Mouse (Mus musculus) layer of hippocampus, adult 8-10 months (tissue): ENCODE measurements around the gene Stk33. TPM values are rescaled to one million over a fixed set of nuclear protein-coding genes. Genes with fewer than 3 reads are reported as not detected.

Source experiments
- DNase-seq, 2 experiments: peaks; one replicate each; pipeline ENCODE4 v3.0.0; 2022; ENCODE audit warnings: low spot score in 2 of 2
- total RNA-seq, 4 experiments: library from RNA; stranded (reverse); gene quantifications; 2 replicates each; pipeline ENCODE4 v1.2.4; 2022

The Stk33 gene
- total RNA-seq, 4 experiments from 2014 or later = 0.87 to 2.1 (median 1.3) TPM

- no peak for DNase-seq
Observed at GRCm38 (mm10) chr7:109251418-109251817, 187.5 kb downstream of the Stk33 start.

GRCm38 (mm10) chr7:109244776-109245175 lies 194.1 kb downstream of the Stk33 start:
- no peak for DNase-seq

GRCm38 (mm10) chr7:109241313-109241712 lies 197.6 kb downstream of the Stk33 start:
- no peak for DNase-seq

- DNase-seq = no peak
Observed at GRCm38 (mm10) chr7:109239346-109239745, 199.5 kb downstream of the Stk33 start.

DNA sequence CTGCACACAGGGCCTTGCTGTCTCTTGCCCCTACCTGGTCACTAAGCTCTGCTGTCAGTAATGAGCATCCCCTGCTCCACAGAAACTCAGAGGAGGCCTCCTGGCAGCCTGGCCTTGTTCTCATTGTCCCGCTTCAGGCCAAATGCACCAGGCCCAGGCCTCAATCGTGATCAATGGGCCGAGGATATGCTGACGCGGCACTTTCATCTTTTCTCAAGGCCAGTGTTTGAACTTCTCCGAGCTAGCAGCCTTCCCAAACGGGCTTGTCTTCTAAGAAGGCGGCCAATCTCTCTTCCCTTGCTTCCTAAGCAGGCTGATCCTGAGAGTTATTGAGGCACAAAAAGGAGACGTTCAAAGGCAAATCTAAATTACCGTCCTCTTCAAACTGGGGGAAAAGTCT lies 200.2 kb downstream of the Stk33 start:
- no peak for DNase-seq

GRCm38 (mm10) chr7:109234882-109235640 lies 203.8 kb downstream of the Stk33 start:
- DNase-seq = no peak

DNA sequence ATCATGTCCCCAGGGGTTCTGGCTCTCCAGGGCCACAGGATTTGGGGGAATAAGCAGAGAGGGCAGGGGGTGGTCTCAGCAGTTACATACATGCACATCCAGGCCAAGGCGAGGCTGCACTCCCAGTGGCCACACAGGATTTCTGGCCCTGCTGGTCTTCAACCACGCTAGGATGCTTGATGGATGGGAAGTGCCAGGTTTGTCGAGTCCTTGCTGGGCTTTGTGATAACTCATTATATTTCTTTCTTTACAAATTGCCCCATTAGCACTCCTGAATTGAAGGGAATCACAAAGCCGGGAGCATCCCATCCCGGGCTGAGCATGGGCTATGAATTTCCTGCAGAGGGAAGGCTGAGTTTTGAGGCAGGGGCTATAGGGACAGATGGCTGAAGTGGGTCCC lies 204.4 kb downstream of the Stk33 start:
- no peak for DNase-seq

DNA sequence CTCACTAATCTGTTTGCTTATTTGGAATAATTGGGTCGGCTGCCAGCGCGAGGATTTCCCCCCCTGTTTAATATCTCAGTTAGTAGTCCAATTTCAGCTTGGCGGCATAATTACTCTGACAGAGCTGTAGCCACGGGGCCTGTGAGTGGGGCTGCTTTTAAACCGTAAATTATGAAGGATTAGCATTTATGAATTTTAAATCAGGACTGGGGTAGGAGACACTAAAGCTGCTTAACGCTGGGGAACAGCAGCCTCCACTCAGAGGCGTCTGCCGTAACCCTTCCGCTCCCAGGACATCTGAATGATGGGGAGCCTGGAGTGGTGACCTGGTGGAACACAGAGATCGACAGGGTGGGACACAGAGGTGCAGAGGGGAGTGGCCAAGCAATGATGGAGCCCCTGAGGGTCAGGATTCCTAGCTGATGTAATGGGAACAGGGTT lies 207.0 kb downstream of the Stk33 start:
- DNase-seq = peak in 1 of 2 experiments; percentile 27

GRCm38 (mm10) chr7:109231307-109231706 lies 207.6 kb downstream of the Stk33 start:
- no peak for DNase-seq

DNA sequence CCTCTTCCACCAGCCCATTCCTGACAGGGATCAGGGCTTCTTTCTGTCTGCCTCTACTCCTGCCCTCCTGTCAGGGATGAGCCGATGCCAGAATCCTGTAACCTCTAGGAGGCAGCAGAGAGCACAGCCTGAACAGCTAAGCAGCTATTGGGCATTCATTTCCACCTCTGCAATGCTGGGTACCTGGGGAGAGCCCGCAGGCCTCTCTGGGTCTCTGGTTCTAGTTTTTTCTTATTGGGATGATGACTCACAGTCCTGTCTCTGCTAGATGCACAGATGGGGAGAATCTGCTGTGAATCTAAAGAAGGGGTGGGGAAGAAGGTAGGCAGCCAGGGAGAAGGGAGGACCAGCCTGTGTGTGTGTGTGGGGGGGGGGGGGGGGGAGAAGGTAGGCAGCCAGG lies 208.1 kb downstream of the Stk33 start:
- DNase-seq = peak; percentile 71 to 75

Other genes with a start within 250 kb of the Stk33 start
- gene Trim66, start 69.1 kb upstream of the Stk33 start, total RNA-seq = 10 to 100 TPM in 1 of 4 experiments, 1 to 10 TPM in 3; 7.6 to 10.6 (median 9.0) TPM
- gene Rpl27a, start 80.1 kb upstream of the Stk33 start, total RNA-seq = 100 to 1,000 TPM; 130 to 179 (median 148) TPM